Comparison of ENCODE assay signal across 23 mouse cellular contexts in the genomic region with DNA sequence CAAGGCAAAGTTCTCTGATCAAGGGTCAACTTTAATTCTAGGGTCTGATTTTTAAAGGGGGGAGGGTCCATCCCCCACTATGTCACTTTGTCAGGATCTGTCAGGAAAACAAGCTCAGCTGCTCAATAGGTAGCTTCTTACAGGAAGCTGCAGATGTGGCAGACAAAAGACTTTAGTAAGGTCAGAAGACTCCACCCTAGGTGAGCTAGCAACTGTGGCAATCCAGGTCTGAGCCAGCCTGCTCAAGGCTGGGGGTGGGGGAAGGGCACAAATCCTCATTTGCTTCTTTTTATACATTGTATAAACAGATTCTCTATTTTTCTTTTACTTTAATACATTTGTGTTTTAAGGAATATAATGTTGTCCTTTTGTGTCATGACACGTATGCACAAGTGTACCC.
DNase-seq lines count a peak whose midpoint lies in the region; ATAC-seq and TF ChIP-seq lines count a peak whose summit lies in the region.
"Had no signal": no experiment of that assay in that cellular context is flagged by ENCODE, and none has a peak within 500 bp of the region (broad histone marks: within the 10 kb centered on the region; RNA-seq: fewer than 3 reads in every experiment).

No protein-coding gene starts in this region.

- WGBS in hindbrain, embryonic 12.5 days, result 91% methylated on average over 1 of the region's 1 CpGs

- intact Hi-C loops in left cerebral cortex, postnatal 36 days (cut with DNase I), result loop anchor here (10.0 kb wide), 1 partner anchor 585 kb away; no protein-coding TSS in a partner anchor

- H3K27me3 ChIP-seq in ES-Bruce4 (ENCODE audit: control insufficient read depth, insufficient read depth, low read length, poor library complexity, severe bottlenecking), result no peaks in the 10 kb centered on the region
- no peaks in the 10 kb centered on the region for H3K27me3 ChIP-seq in hindbrain, embryonic 12.5 days
- H3K27me3 ChIP-seq: embryonic facial prominence, embryonic 13.5 days; embryonic facial prominence, embryonic 15.5 days; forebrain, embryonic 12.5 days had no signal

- no peak for TF ChIP-seq CTCF in ES-Bruce4 (IDR thresholded peaks at IDR 0.05; ENCODE audit: low read depth, low read length)

- H3K4me1 ChIP-seq in ES-Bruce4 (ENCODE audit: control insufficient read depth, insufficient read depth, low read length) (no peaks in the 10 kb centered on the region), ES-E14 (ENCODE audit: control insufficient read depth in 2 of 2, insufficient read depth in 2 of 2, low read length in 2 of 2, poor library complexity in 1 of 2) (peaks cover 0 to 11% of the 10 kb centered on the region in 2 experiments; a peak in 2 of 4 replicates)
- H3K4me1 ChIP-seq in hindbrain, embryonic 12.5 days, result no peaks in the 10 kb centered on the region
- H3K4me1 ChIP-seq: embryonic facial prominence, embryonic 13.5 days; embryonic facial prominence, embryonic 15.5 days; forebrain, embryonic 10.5 days; forebrain, embryonic 12.5 days had no signal

- H3K27ac ChIP-seq in ES-Bruce4 (ENCODE audit: insufficient read depth, low read length) (peak overlapping the region; percentile 73), ES-E14 (ENCODE audit: insufficient read depth, low read depth, low read length, poor library complexity, severe bottlenecking) (peak overlapping the region; percentile 87; the same call in 1 of the 2 replicates)
- H3K27ac ChIP-seq in hindbrain, embryonic 12.5 days, result no peak overlapping the region
- H3K27ac ChIP-seq: embryonic facial prominence, embryonic 13.5 days; embryonic facial prominence, embryonic 15.5 days; forebrain, embryonic 10.5 days; forebrain, embryonic 12.5 days had no signal

- no peaks in the 10 kb centered on the region; the same call in 1 of the 2 replicates for H3K9me3 ChIP-seq in ES-Bruce4 (replicated peaks; ENCODE audit: control insufficient read depth, insufficient read depth, low read length, poor library complexity, severe bottlenecking)
- H3K9me3 ChIP-seq in ES-E14 (ENCODE audit: control insufficient read depth, insufficient read depth, low read depth, low read length), result no peaks in the 10 kb centered on the region
- no peaks in the 10 kb centered on the region for H3K9me3 ChIP-seq in hindbrain, embryonic 12.5 days (replicated peaks)
- H3K9me3 ChIP-seq: embryonic facial prominence, embryonic 13.5 days; embryonic facial prominence, embryonic 15.5 days; forebrain, embryonic 10.5 days; forebrain, embryonic 12.5 days had no signal

- in situ Hi-C loops in ES-E14 (cut with MboI; ENCODE audit: low sequenced_read_pairs in 2 of 2, unreplicated experiment in 2 of 2), result no loop called here

- DNase-seq in ES-E14 (ENCODE audit: low read depth, low spot score) (peak; percentile 36), ZHBTc4 (ENCODE audit: low read depth, low spot score) (peak; percentile 65)
- DNase-seq in left cerebral cortex, postnatal 36 days (ENCODE audit: low spot score in 2 of 2), result no peak
- no peak for DNase-seq in retina, embryonic 14.5 days (ENCODE audit: low spot score)
- DNase-seq: adrenal gland, adult 2 months; adrenal gland, postnatal 10 days; adrenal gland, postnatal 25 days; cerebellum, adult 11 months; cerebellum, adult 18-20 months; cerebellum, adult 8-10 months; cerebellum, adult 9-11 months; cerebellum, postnatal 14 days; cerebellum, postnatal 36 days; embryo, embryonic 11 days had no signal

- H3K9ac ChIP-seq in ES-Bruce4 (ENCODE audit: low read depth, poor library complexity, severe bottlenecking) (no peak overlapping the region), ES-E14 (ENCODE audit: insufficient read depth, low read depth, low read length, poor library complexity, severe bottlenecking) (peak overlapping the region; percentile 43; the same call in 1 of the 2 replicates)
- no peak overlapping the region for H3K9ac ChIP-seq in hindbrain, embryonic 12.5 days
- H3K9ac ChIP-seq: embryonic facial prominence, embryonic 13.5 days; embryonic facial prominence, embryonic 15.5 days; forebrain, embryonic 12.5 days had no signal

- peak; percentile 97 for TF ChIP-seq EP300 in ES-Bruce4 (IDR thresholded peaks at IDR 0.05; ENCODE audit: insufficient read depth, low read depth, low read length)

- no peak for TF ChIP-seq POLR2A in ES-Bruce4 (IDR thresholded peaks at IDR 0.05; ENCODE audit: insufficient read depth, low read length)

- 0 out of 2 replicates have a peak overlapping the region, but pooled peaks have one; percentile 5 for H3K4me3 ChIP-seq in ES-Bruce4 (ENCODE audit: low read depth, low read length)
- peak overlapping the region; percentile 37 to 57 for H3K4me3 ChIP-seq in ES-E14 (ENCODE audit: insufficient read depth in 1 of 2, low read depth in 1 of 2, low read length in 2 of 2, poor library complexity in 1 of 2, severe bottlenecking in 1 of 2)
- no peak overlapping the region for H3K4me3 ChIP-seq in hindbrain, embryonic 12.5 days
- H3K4me3 ChIP-seq: embryonic facial prominence, embryonic 13.5 days; embryonic facial prominence, embryonic 15.5 days; erythroblast, embryonic 14.5 days; forebrain, embryonic 10.5 days; forebrain, embryonic 12.5 days had no signal

- H3K4me2 ChIP-seq in hindbrain, embryonic 12.5 days (replicated peaks), result no peak overlapping the region
- H3K4me2 ChIP-seq: embryonic facial prominence, embryonic 13.5 days; embryonic facial prominence, embryonic 15.5 days; forebrain, embryonic 12.5 days had no signal

- no peak for ATAC-seq in hindbrain, embryonic 12.5 days (ENCODE audit: low FRiP score)
- ATAC-seq: forebrain, embryonic 14.5 days; forebrain, embryonic 16.5 days had no signal

- H3K36me3 ChIP-seq in ES-Bruce4 (ENCODE audit: control insufficient read depth, insufficient read depth, low read length, poor library complexity, severe bottlenecking), result no peaks in the 10 kb centered on the region; the same call in 1 of the 2 replicates
- no peaks in the 10 kb centered on the region for H3K36me3 ChIP-seq in ES-E14 (ENCODE audit: control insufficient read depth, insufficient read depth, low read length, poor library complexity, severe bottlenecking)
- H3K36me3 ChIP-seq in hindbrain, embryonic 12.5 days, result no peaks in the 10 kb centered on the region
- H3K36me3 ChIP-seq: embryonic facial prominence, embryonic 13.5 days; embryonic facial prominence, embryonic 15.5 days; forebrain, embryonic 10.5 days; forebrain, embryonic 12.5 days had no signal

TF ChIP-seq in ES-E14, 5 proteins besides CTCF, POLR2A, EP300 and RAD21:
- TF ChIP-seq MAFK (IDR thresholded peaks at IDR 0.05; ENCODE audit: insufficient read depth, low read depth, low read length), result no peak
- TF ChIP-seq HCFC1 (IDR thresholded peaks at IDR 0.05; ENCODE audit: borderline replicate concordance, insufficient read depth, low read length), result no peak
- TF ChIP-seq CHD2 (IDR thresholded peaks at IDR 0.05; ENCODE audit: low read depth, low read length), result 0 out of 2 replicates have a peak, but pooled peaks have one; percentile 25
- no peak for TF ChIP-seq ZNF384 (IDR thresholded peaks at IDR 0.05; ENCODE audit: low read depth, low read length)
- no peak for TF ChIP-seq ZC3H11A (IDR thresholded peaks at IDR 0.05; ENCODE audit: borderline replicate concordance, low read depth, low read length)

Comparison
In these comparisons a context has a peak if more than half of its experiments do, and no peak if none do; other contexts are left out.
1. DNase-seq: peak in ES-E14 (single experiment) and ZHBTc4 (single experiment); none in left cerebral cortex, postnatal 36 days (0 of 2) and retina, embryonic 14.5 days (single experiment).